Mouse (Mus musculus): ENCODE results near the gene Ndufaf2.

- TF ChIP-seq POLR2A (IDR thresholded peaks at IDR 0.05; ENCODE audit: extremely low read depth, insufficient read depth, low read length) (no peak), CTCF (IDR thresholded peaks at IDR 0.05; ENCODE audit: low read depth, low read length) (no peak)
Measured at GRCm38 (mm10) chr13:108118188-108118587, 40.2 kb downstream of the Ndufaf2 start.

Measured in liver, adult 2 months (tissue).